Mouse (Mus musculus): ENCODE results near the gene Ptpn22.
A peak's percentile ranks its signal among the peaks of the same experiment; 100 is the strongest.

Ptpn22 gene

DNA sequence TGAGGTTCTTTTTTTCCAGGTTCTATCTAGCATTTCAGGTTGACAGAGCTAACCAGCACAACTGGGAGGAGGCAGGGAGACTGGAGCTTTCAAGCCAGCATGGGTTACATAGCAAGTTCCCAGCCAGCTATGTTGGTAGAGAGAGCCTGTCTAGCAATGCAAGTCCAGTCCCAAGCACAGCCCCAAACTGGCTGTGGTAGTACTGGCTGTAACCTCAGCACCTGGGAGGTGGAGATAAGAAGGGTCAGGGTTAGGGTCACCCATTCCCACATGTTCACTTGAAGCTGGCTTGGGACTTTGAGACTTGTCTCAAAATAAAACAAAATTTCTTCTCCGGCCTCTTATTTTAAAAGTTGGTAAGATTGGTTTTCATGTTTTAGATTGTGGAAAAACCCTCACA, 60.5 kb downstream of the Ptpn22 start:
- DNase-seq (ENCODE audit: low spot score in 2 of 2): no peak

GRCm38 (mm10) chr3:103925302-103925701, 65.7 kb downstream of the Ptpn22 start:
- no peak for DNase-seq (ENCODE audit: low spot score in 2 of 2)

DNA sequence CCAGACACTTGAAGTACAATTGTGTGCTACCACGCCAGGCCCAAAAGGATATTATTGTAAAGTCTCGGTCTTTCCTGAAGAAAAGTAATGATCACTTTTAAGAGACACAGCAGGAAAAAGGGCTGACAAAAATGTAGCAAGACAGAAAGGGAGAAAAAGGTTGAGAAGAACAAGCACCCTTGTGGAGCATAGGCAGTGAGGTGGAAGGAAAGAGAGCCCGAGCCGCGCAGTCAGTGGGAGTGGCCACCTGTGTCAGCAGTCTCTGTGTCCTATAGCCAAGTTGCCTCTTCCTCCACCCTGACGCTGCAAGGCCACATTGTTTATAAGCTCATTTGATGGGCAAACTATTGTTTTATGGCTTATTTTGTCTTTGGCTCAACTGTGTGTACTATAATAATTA, 67.9 kb downstream of the Ptpn22 start:
- peak; percentile 40 to 70 for DNase-seq (ENCODE audit: low spot score in 2 of 2)

DNA sequence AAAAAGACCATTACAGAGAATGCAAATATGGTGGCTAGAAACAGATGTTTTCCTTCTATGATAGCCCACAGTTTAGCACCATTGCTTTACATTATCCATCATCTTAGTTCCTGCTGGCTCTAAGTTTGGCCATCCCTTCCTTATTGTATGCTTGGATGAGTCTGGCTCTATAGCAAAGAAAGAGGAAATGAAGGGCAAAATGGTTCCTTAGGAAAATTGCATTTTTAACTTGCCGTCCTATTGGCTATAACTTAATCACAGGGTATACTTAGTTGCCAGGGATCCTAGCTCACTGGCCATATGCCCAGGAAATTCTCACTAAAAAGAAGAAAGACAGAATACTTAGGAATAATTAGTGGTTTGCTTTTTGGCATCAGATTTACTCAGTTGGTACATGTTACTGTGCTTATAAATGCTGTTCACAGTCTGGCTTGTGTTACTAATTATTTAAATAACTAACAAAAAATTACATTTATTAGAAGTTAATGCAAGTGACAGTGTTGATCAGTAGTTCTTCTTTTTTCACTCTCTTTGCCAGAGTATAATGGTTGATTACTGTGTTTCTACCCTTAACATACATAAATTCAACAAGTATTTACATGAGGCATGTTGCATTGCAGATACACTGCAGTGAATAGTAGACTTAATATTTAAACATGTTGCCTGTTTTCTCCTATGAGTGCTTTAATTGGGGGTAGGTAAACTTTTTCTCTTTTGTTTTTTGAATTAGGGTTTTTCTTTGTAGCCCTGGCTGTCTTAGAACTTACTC, 85.4 kb downstream of the Ptpn22 start:
- no peak for DNase-seq (ENCODE audit: low spot score in 2 of 2)

DNA sequence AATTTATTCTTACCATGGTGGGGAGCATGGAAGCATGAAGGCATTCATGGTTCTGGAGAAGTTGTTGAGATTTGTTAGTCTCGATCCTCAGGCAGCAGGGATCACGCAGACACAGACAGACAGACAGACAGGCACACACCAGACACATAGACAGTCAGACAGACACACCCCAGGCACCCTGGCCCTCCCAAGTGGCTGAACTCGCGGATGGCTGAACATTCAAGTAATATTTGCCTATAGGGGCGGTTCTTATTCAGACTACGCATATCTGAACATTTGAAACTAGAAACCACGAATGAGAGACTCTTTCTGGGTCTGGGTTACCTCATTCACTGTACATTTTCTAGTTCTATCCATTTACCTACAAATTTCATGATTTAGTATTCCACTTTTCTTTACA, 89.1 kb downstream of the Ptpn22 start:
- no peak for DNase-seq (ENCODE audit: low spot score in 2 of 2)

- DNase-seq (ENCODE audit: low spot score in 2 of 2): no peak
These were observed 101.0 kb downstream of the Ptpn22 start for GRCm38 (mm10) chr3:103960622-103961021.
